Mouse (Mus musculus): ENCODE data around the gene Olfr1239. TPM values are rescaled to one million over a fixed set of nuclear protein-coding genes. Genes with fewer than 3 reads are reported as not detected.

Gene Olfr1239
- polyA plus RNA-seq (2015; fragmentation: Nextera tagmentation; extraction: Ambion mirVana) = not detected in 2 replicates

DNA sequence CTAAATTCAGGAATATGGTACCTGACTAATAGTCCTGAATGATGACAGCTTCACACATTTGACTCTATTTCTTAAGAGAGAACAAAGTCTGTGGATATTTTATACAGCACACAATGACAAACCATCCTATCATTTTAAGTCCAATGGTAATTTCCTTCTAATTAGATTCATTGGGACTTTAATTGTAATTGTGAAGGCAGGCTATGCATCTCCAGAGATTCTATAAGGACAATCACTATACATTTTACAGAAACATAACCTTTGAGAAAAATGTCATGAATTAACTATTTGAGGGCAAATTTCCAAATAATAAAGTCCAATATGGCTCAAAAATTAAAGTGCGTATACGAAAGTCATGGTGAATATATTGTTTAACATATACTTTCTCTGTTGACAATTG lies at the start of gene Olfr1239:
Gene Olfr1239 (minus strand): TSS at position 101 of the 400 bp plus-strand sequence.

DNA sequence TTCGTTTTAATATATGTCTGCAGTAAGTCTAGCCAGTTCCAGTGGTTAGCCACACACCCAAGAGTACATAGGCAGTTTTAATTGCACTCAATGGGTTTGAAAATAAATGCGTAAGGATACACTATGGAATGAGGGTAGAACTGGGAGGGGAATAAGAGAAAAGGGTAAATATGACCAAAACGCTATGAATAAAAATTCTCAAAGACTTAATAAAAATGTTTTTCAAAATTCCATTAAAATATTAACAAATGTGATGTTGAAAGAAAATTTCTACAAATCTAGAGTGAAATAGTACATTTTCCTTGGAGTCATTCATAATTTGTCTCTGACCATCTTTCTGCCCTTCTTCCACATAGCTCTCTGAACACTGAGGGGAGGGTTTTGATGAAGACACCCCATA lies 22.7 kb upstream of the Olfr1239 start, which contains the start of gene Olfr1240:
Gene Olfr1240 (minus strand): TSS at position 101 of the 400 bp plus-strand sequence.

DNA sequence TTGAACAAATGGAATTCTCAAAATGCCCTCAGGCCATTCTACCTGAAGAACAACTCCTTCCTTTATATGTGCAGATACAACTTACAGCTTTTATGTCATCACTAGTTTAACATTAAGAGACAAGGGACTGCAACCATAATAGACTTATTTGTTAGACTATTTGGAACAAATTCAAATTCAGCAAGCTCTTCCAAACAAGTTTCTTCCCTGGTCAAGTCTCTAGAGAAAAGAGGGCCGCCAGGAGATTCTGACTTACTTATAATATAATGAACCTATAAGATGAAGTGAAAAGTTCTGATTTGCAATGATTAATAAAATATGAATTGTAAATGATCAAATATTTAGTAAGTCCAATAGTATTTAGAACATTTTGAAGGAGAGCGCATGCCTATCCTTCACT lies 10.6 kb downstream of the Olfr1239 start, which contains the start of gene Olfr1238:
Gene Olfr1238 (minus strand): TSS at position 101 of the 400 bp plus-strand sequence.

Other genes with a start within 250 kb of the Olfr1239 start
- gene Olfr1225, start 245.7 kb downstream of the Olfr1239 start, polyA plus RNA-seq (2015; fragmentation: Nextera tagmentation; extraction: Ambion mirVana) = not detected in 2 replicates
- gene Olfr1226, start 220.4 kb downstream of the Olfr1239 start, polyA plus RNA-seq (2015; fragmentation: Nextera tagmentation; extraction: Ambion mirVana) = not detected in 2 replicates
- not detected in 2 replicates for gene Olfr1228, start 166.3 kb downstream of the Olfr1239 start, polyA plus RNA-seq (2015; fragmentation: Nextera tagmentation; extraction: Ambion mirVana)
- gene Olfr1229, start 132.4 kb downstream of the Olfr1239 start, polyA plus RNA-seq (2015; fragmentation: Nextera tagmentation; extraction: Ambion mirVana) = not detected in 2 replicates
- gene Olfr1230, start 123.1 kb downstream of the Olfr1239 start, polyA plus RNA-seq (2015; fragmentation: Nextera tagmentation; extraction: Ambion mirVana) = not detected in 2 replicates
- not detected in 2 replicates for gene Olfr1231, start 113.3 kb downstream of the Olfr1239 start, polyA plus RNA-seq (2015; fragmentation: Nextera tagmentation; extraction: Ambion mirVana)
- not detected in 2 replicates for gene Olfr1232, start 90.7 kb downstream of the Olfr1239 start, polyA plus RNA-seq (2015; fragmentation: Nextera tagmentation; extraction: Ambion mirVana)
- gene Olfr1233, start 78.0 kb downstream of the Olfr1239 start, polyA plus RNA-seq (2015; fragmentation: Nextera tagmentation; extraction: Ambion mirVana) = not detected in 2 replicates
- gene Olfr1234, start 55.5 kb downstream of the Olfr1239 start, polyA plus RNA-seq (2015; fragmentation: Nextera tagmentation; extraction: Ambion mirVana) = not detected in 2 replicates
- not detected in 2 replicates for gene Olfr1238, start 10.7 kb downstream of the Olfr1239 start, polyA plus RNA-seq (2015; fragmentation: Nextera tagmentation; extraction: Ambion mirVana)
- not detected in 2 replicates for gene Olfr1240, start 22.6 kb upstream of the Olfr1239 start, polyA plus RNA-seq (2015; fragmentation: Nextera tagmentation; extraction: Ambion mirVana)
- not detected in 2 replicates for gene Olfr1241, start 66.7 kb upstream of the Olfr1239 start, polyA plus RNA-seq (2015; fragmentation: Nextera tagmentation; extraction: Ambion mirVana)
- not detected in 2 replicates for gene Olfr1242, start 77.9 kb upstream of the Olfr1239 start, polyA plus RNA-seq (2015; fragmentation: Nextera tagmentation; extraction: Ambion mirVana)
- not detected in 2 replicates for gene Olfr1243, start 111.1 kb upstream of the Olfr1239 start, polyA plus RNA-seq (2015; fragmentation: Nextera tagmentation; extraction: Ambion mirVana)
- not detected in 2 replicates for gene Olfr1245, start 158.0 kb upstream of the Olfr1239 start, polyA plus RNA-seq (2015; fragmentation: Nextera tagmentation; extraction: Ambion mirVana)
- not detected in 2 replicates for gene Olfr1246, start 172.8 kb upstream of the Olfr1239 start, polyA plus RNA-seq (2015; fragmentation: Nextera tagmentation; extraction: Ambion mirVana)
- gene Olfr1247, start 193.7 kb upstream of the Olfr1239 start, polyA plus RNA-seq (2015; fragmentation: Nextera tagmentation; extraction: Ambion mirVana) = not detected in 2 replicates
- gene Olfr1248, start 197.8 kb upstream of the Olfr1239 start, polyA plus RNA-seq (2015; fragmentation: Nextera tagmentation; extraction: Ambion mirVana) = not detected in 2 replicates
- not detected in 2 replicates for gene Olfr1249, start 214.6 kb upstream of the Olfr1239 start, polyA plus RNA-seq (2015; fragmentation: Nextera tagmentation; extraction: Ambion mirVana)
- not detected in 2 replicates for gene Olfr1250, start 241.1 kb upstream of the Olfr1239 start, polyA plus RNA-seq (2015; fragmentation: Nextera tagmentation; extraction: Ambion mirVana)